Mouse (Mus musculus) kidney, adult 2 months (tissue): ENCODE results near the gene Enc1. TPM values are rescaled to one million over a fixed set of nuclear protein-coding genes. Genes with fewer than 3 reads are reported as not detected.
A peak's percentile ranks its signal among the peaks of the same experiment; 100 is the strongest.

ENCODE experiments used
- DNase-seq: peaks from one replicate; pipeline ENCODE4 v3.0.0; 2021
- H3K27ac ChIP-seq: fragments of 200-500 bp; 2 replicates; pipeline ENCODE4 v1.5.1; 2012; ENCODE audit warnings: low read depth, low read length, control low read depth, inconsistent platforms; ENCODE audit not compliant: insufficient read depth
- H3K27me3 ChIP-seq: fragments of 200-500 bp; replicated peaks from 2 replicates; pipeline ENCODE4 v1.6.1; 2012; ENCODE audit warnings: mild to moderate bottlenecking, moderate library complexity, low read length, inconsistent platforms; ENCODE audit not compliant: control insufficient read depth, insufficient read depth
- H3K36me3 ChIP-seq: fragments of 200-500 bp; 2 replicates; pipeline ENCODE4 v1.6.1; 2012; ENCODE audit warnings: mild to moderate bottlenecking, moderate library complexity, low read length, inconsistent platforms; ENCODE audit not compliant: control insufficient read depth, insufficient read depth
- H3K4me1 ChIP-seq: fragments of 200-500 bp; 2 replicates; pipeline ENCODE4 v1.6.1; 2011; ENCODE audit warnings: low read length; ENCODE audit not compliant: control insufficient read depth, insufficient read depth
- H3K4me3 ChIP-seq: fragments of 200-500 bp; 2 replicates; pipeline ENCODE4 v1.5.1; 2011; ENCODE audit warnings: mild to moderate bottlenecking, low read depth, low read length, control low read depth; ENCODE audit not compliant: insufficient read depth
- CTCF ChIP-seq: fragments of 200-500 bp; conservative IDR thresholded peaks from 2 replicates; pipeline ENCODE4 v1.5.1; 2011; ENCODE audit warnings: low read depth, mild to moderate bottlenecking, control low read depth, low read length, moderate library complexity, mixed read lengths; ENCODE audit not compliant: insufficient read depth, insufficient read length
- POLR2A ChIP-seq: fragments of 200-500 bp; IDR thresholded peaks from one replicate; pipeline ENCODE4 v1.6.1; 2011; ENCODE audit warnings: low read depth, low read length, control low read depth
- WGBS: fragments of 180-500 bp; shearing (Covaris S2); methylation state at CpG from one replicate; pipeline ENCODE4 v1.1.7; 2018; 5-methylcytosine and 5-hydroxymethylcytosine counted together
- polyA plus RNA-seq: library from polyadenylated mRNA; depleted of rRNA; stranded (reverse); fragments of >200 nt; gene quantifications from 2 replicates; pipeline ENCODE4 v1.2.3, GENCODE M21; 2012

The Enc1 gene
- polyA plus RNA-seq, 1 experiment = 3.6 TPM

GRCm38 (mm10) chr13:97239343-97240180 is 1.3 kb upstream of the Enc1 start:
- 18% methylated on average over 23 of the region's 23 CpGs for WGBS
- no peak overlapping the region for H3K27ac ChIP-seq
- H3K4me3 ChIP-seq = 0 out of 2 replicates have a peak overlapping the region, but pooled peaks have one; percentile 3
- no peaks in the 10 kb centered on the region for H3K27me3 ChIP-seq
- H3K36me3 ChIP-seq = no peaks in the 10 kb centered on the region
- DNase-seq = peak; percentile 61
- TF ChIP-seq CTCF (peak; percentile 47), POLR2A (no peak)
- peaks cover 3% of the 10 kb centered on the region; the same call in 1 of the 2 replicates for H3K4me1 ChIP-seq

- TF ChIP-seq POLR2A (no peak), CTCF (peak; percentile 48)
- peak overlapping the region; percentile 74 for H3K4me3 ChIP-seq
- H3K4me1 ChIP-seq = peaks cover 3% of the 10 kb centered on the region; the same call in 1 of the 2 replicates
- no peaks in the 10 kb centered on the region for H3K27me3 ChIP-seq
- peak overlapping the region; percentile 36 for H3K27ac ChIP-seq
- H3K36me3 ChIP-seq = no peaks in the 10 kb centered on the region
- DNase-seq = peak; percentile 85
- WGBS = 2% methylated on average over 36 of the region's 36 CpGs
These were observed 483 bp upstream of the Enc1 start for GRCm38 (mm10) chr13:97240279-97240964.

GRCm38 (mm10) chr13:97241787-97242280 is 929 bp downstream of the Enc1 start:
- H3K36me3 ChIP-seq = no peaks in the 10 kb centered on the region; the same call in 1 of the 2 replicates
- H3K27ac ChIP-seq = no peak overlapping the region
- DNase-seq = no peak
- no peak for TF ChIP-seq POLR2A
- TF ChIP-seq CTCF = no peak
- peaks cover 3% of the 10 kb centered on the region; the same call in 1 of the 2 replicates for H3K4me1 ChIP-seq
- H3K4me3 ChIP-seq = peak overlapping the region; percentile 74
- no peaks in the 10 kb centered on the region for H3K27me3 ChIP-seq
- WGBS = 4% methylated on average over 20 of the region's 20 CpGs

- TF ChIP-seq CTCF = no peak
- no peak for TF ChIP-seq POLR2A
- DNase-seq = no peak
- Histone ChIP-seq H3K27ac (no peak overlapping the region), H3K36me3 (no peaks in the 10 kb centered on the region; the same call in 1 of the 2 replicates), H3K27me3 (no peaks in the 10 kb centered on the region), H3K4me3 (no peak overlapping the region), H3K4me1 (peaks cover 3% of the 10 kb centered on the region; the same call in 1 of the 2 replicates)
- WGBS = 33% methylated on average over 6 of the region's 6 CpGs
These were observed 1.8 kb downstream of the Enc1 start for GRCm38 (mm10) chr13:97242716-97243115.

GRCm38 (mm10) chr13:97243962-97244711 is 3.2 kb downstream of the Enc1 start:
- Histone ChIP-seq H3K4me1 (peaks cover 6% of the 10 kb centered on the region; the same call in 1 of the 2 replicates), H3K27ac (no peak overlapping the region), H3K36me3 (no peaks in the 10 kb centered on the region; the same call in 1 of the 2 replicates), H3K4me3 (no peak overlapping the region), H3K27me3 (no peaks in the 10 kb centered on the region)
- TF ChIP-seq POLR2A (no peak), CTCF (no peak)
- 74% methylated on average over 15 of the region's 15 CpGs for WGBS
- no peak for DNase-seq

- no peak for TF ChIP-seq POLR2A
- no peak for TF ChIP-seq CTCF
- Histone ChIP-seq H3K27me3 (no peaks in the 10 kb centered on the region), H3K4me1 (peaks cover 6% of the 10 kb centered on the region; the same call in 1 of the 2 replicates), H3K4me3 (no peak overlapping the region), H3K36me3 (no peaks in the 10 kb centered on the region; the same call in 1 of the 2 replicates), H3K27ac (no peak overlapping the region)
- 67% methylated on average over 11 of the region's 11 CpGs for WGBS
- no peak for DNase-seq
These were observed 3.8 kb downstream of the Enc1 start for GRCm38 (mm10) chr13:97244712-97245105.
